Mouse (Mus musculus) hindbrain, postnatal 0 days (tissue): Measurements from ENCODE around the gene Atox1. TPM values are rescaled to one million over a fixed set of nuclear protein-coding genes. Genes with fewer than 3 reads are reported as not detected.

Source experiments
- ATAC-seq: fragments of 200-750 bp; cut with Nextera tagmentation; 2 replicates; pipeline ENCODE4 v1.8.0; 2017; ENCODE audit warnings: mild to moderate bottlenecking, moderate TSS enrichment, moderate library complexity
- DNase-seq: peaks from one replicate; pipeline ENCODE4 v3.0.0-alpha.2; 2015; ENCODE audit warnings: low spot score
- H3K27ac ChIP-seq: fragments of 300-500 bp; sonication (generic); 2 replicates; pipeline ENCODE4 v1.5.1; 2014; ENCODE audit warnings: mild to moderate bottlenecking
- H3K27me3 ChIP-seq: fragments of 300-500 bp; sonication (generic); 2 replicates; pipeline ENCODE4 v1.6.1; 2014; ENCODE audit warnings: low read length, mixed read lengths; ENCODE audit not compliant: insufficient read depth
- H3K36me3 ChIP-seq: fragments of 300-500 bp; sonication (generic); 2 replicates; pipeline ENCODE4 v1.6.1; 2014; ENCODE audit warnings: low read length, mixed read lengths; ENCODE audit not compliant: insufficient read depth
- H3K4me1 ChIP-seq: fragments of 300-500 bp; sonication (generic); 2 replicates; pipeline ENCODE4 v1.6.1; 2014; ENCODE audit warnings: antibody characterized with exemption, low read length, mixed read lengths; ENCODE audit not compliant: insufficient read depth
- H3K4me2 ChIP-seq: fragments of 300-500 bp; sonication (generic); 2 replicates; pipeline ENCODE4 v1.6.1; 2014; ENCODE audit warnings: low read depth, mild to moderate bottlenecking, low read length, moderate library complexity, mixed read lengths
- H3K4me3 ChIP-seq: fragments of 300-500 bp; sonication (generic); 2 replicates; pipeline ENCODE4 v1.5.1; 2014; ENCODE audit warnings: low read length
- H3K9ac ChIP-seq: fragments of 300-500 bp; sonication (generic); replicated peaks from 2 replicates; pipeline ENCODE4 v1.6.1; 2014; ENCODE audit warnings: mild to moderate bottlenecking, low read length, moderate library complexity, mixed read lengths
- H3K9me3 ChIP-seq: fragments of 300-500 bp; sonication (generic); 2 replicates; pipeline ENCODE4 v1.6.1; 2016; ENCODE audit warnings: low read length, mixed read lengths
- CTCF ChIP-seq: IDR thresholded peaks from 2 replicates; pipeline ENCODE4 v1.5.1; 2016; ENCODE audit warnings: antibody characterized with exemption, control low read depth, low read depth
- WGBS: fragments of 180-500 bp; shearing (Covaris S2); extraction: QIAGEN DNeasy Blood & Tissue Kit; methylation state at CpG from one replicate; pipeline ENCODE4 v1.1.7; 2014; 5-methylcytosine and 5-hydroxymethylcytosine counted together
- polyA plus RNA-seq: library from polyadenylated mRNA; unstranded; fragments of >200 nt; fragmentation: Nextera tagmentation; extraction: Ambion mirVana; gene quantifications from 2 replicates; pipeline ENCODE4 v1.2.1, GENCODE M21; 2015
- total RNA-seq: library from RNA; depleted of rRNA; stranded (reverse); fragments of >200 nt; gene quantifications from 2 replicates; pipeline ENCODE4 v1.2.3, GENCODE M21; 2014; rRNA removed

Gene Atox1
- total RNA-seq, result 148 and 173 TPM in 2 replicates
- 304 and 319 TPM in 2 replicates for polyA plus RNA-seq

- peaks cover 14% of the 10 kb centered on the region for H3K4me1 ChIP-seq
- peak; percentile 97 for DNase-seq
- H3K4me2 ChIP-seq, result peak within 1 kb of the TSS; percentile 100
- TF ChIP-seq CTCF, result no peak
- whole genome bisulfite sequencing, result under 1% methylated on average over 36 of the region's 36 CpGs
- no peaks in the 10 kb centered on the region for H3K36me3 ChIP-seq
- peak within 1 kb of the TSS; percentile 63 for H3K9ac ChIP-seq
- no peaks in the 10 kb centered on the region for H3K9me3 ChIP-seq
- ATAC-seq, result peak; percentile 99
- peak within 1 kb of the TSS; percentile 75 for H3K27ac ChIP-seq
- H3K27me3 ChIP-seq, result no peaks in the 10 kb centered on the region
- peak within 1 kb of the TSS; percentile 69 for H3K4me3 ChIP-seq
Observed at GRCm38 (mm10) chr11:55461019-55461645, at the start of gene Atox1. Atox1 (minus strand) TSS chr11:55461239.

GRCm38 (mm10) chr11:55505485-55505884, 44.4 kb upstream of the Atox1 start:
- Histone ChIP-seq H3K9me3 (no peaks in the 10 kb centered on the region), H3K36me3 (peaks cover 7% of the 10 kb centered on the region; the same call in 1 of the 2 replicates), H3K4me1 (no peaks in the 10 kb centered on the region), H3K4me3 (no peak overlapping the region), H3K4me2 (no peak overlapping the region), H3K27ac (no peak overlapping the region), H3K27me3 (no peaks in the 10 kb centered on the region), H3K9ac (no peak overlapping the region)
- ATAC-seq (no peak), DNase-seq (no peak)
- TF ChIP-seq CTCF, result no peak
- WGBS, result 85% methylated on average over 3 of the region's 3 CpGs

GRCm38 (mm10) chr11:55502886-55503285, 41.8 kb upstream of the Atox1 start:
- WGBS, result 79% methylated on average over 5 of the region's 5 CpGs

DNA sequence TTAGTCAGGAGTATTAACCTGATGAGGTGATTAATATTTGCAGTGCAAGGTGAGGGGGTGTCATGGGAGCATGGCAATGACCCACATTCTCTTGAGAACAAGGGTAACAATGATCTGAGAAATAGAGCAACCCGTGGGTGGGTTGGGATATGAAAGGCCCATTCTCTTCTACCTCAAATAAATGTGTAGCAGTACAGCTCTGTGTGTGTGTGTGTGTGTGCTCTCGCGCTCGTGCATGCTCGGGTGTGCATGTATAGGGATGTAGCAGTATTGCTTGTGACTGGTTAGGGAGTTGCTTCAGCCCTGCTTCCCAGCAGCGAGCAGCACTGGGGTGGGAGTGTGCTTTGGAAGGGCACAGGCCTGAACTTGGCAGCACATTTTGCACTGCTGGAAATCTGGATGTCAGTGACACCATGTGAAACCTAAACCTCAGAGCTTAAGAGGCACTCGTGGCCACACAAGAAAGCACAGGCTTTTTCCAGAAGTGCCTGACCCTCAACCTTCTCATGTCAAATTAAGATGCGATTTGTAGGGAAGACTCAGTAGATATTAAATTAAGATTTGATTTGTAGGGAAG, 41.0 kb upstream of the Atox1 start:
- ATAC-seq, result no peak
- no peak for TF ChIP-seq CTCF
- H3K9me3 ChIP-seq, result no peaks in the 10 kb centered on the region
- no peak overlapping the region for H3K4me3 ChIP-seq
- H3K27ac ChIP-seq, result no peak overlapping the region
- no peak for DNase-seq
- H3K4me2 ChIP-seq, result no peak overlapping the region
- 62% methylated on average over 8 of the region's 8 CpGs for WGBS
- peaks cover 21% of the 10 kb centered on the region for H3K36me3 ChIP-seq
- H3K4me1 ChIP-seq, result no peaks in the 10 kb centered on the region
- no peaks in the 10 kb centered on the region for H3K27me3 ChIP-seq
- no peak overlapping the region for H3K9ac ChIP-seq

More at GRCm38 (mm10) chr11:55502886-55503285, 41.8 kb upstream of the Atox1 start:
- no peaks in the 10 kb centered on the region for H3K4me1 ChIP-seq
- no peak overlapping the region for H3K27ac ChIP-seq
- DNase-seq, result no peak
- no peaks in the 10 kb centered on the region for H3K9me3 ChIP-seq
- H3K36me3 ChIP-seq, result peaks cover 17% of the 10 kb centered on the region
- H3K27me3 ChIP-seq, result no peaks in the 10 kb centered on the region
- no peak overlapping the region for H3K4me2 ChIP-seq
- no peak for TF ChIP-seq CTCF
- H3K9ac ChIP-seq, result no peak overlapping the region
- no peak for ATAC-seq
- no peak overlapping the region for H3K4me3 ChIP-seq

DNA sequence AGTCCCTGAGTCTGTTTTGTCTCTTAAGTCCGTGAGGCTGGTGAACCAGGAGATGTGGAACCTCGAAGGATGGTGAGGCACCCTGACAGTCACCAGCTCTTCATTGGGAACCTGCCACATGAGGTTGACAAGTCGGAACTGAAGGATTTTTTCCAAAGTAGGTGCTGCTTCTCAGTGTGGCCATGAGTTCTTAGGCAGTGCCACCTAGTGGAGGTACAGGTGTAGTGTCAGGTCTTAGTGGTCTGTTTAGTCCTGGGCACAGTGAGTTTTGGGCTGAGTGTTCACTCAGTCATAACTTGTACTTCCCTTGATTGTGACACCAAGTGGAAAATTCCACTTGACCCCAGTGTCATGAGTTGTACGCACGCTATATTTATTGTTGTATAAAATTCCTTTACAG, 36.8 kb upstream of the Atox1 start:
- Histone ChIP-seq H3K27ac (no peak overlapping the region), H3K9me3 (no peaks in the 10 kb centered on the region), H3K4me1 (no peaks in the 10 kb centered on the region), H3K9ac (no peak overlapping the region), H3K4me3 (no peak overlapping the region), H3K4me2 (no peak overlapping the region), H3K36me3 (peaks cover 50% of the 10 kb centered on the region), H3K27me3 (no peaks in the 10 kb centered on the region)
- DNase-seq (peak; percentile 80), ATAC-seq (no peak)
- peak; percentile 91 for TF ChIP-seq CTCF
- WGBS, result 72% methylated on average over 5 of the region's 5 CpGs

GRCm38 (mm10) chr11:55496158-55496557, 35.1 kb upstream of the Atox1 start:
- no peaks in the 10 kb centered on the region for H3K4me1 ChIP-seq
- no peak for DNase-seq
- no peak overlapping the region for H3K27ac ChIP-seq
- H3K9ac ChIP-seq, result no peak overlapping the region
- peaks cover 58% of the 10 kb centered on the region for H3K36me3 ChIP-seq
- H3K4me2 ChIP-seq, result no peak overlapping the region
- H3K27me3 ChIP-seq, result no peaks in the 10 kb centered on the region
- no peak for ATAC-seq
- no peak for TF ChIP-seq CTCF
- WGBS, result 84% methylated on average over 6 of the region's 6 CpGs
- H3K9me3 ChIP-seq, result no peaks in the 10 kb centered on the region
- H3K4me3 ChIP-seq, result no peak overlapping the region

GRCm38 (mm10) chr11:55485443-55485842, 24.4 kb upstream of the Atox1 start:
- Histone ChIP-seq H3K9me3 (no peaks in the 10 kb centered on the region), H3K36me3 (peaks cover 25% of the 10 kb centered on the region), H3K4me1 (no peaks in the 10 kb centered on the region), H3K4me3 (no peak overlapping the region), H3K9ac (no peak overlapping the region), H3K4me2 (no peak overlapping the region), H3K27me3 (no peaks in the 10 kb centered on the region), H3K27ac (no peak overlapping the region)
- WGBS, result 99% methylated on average over 7 of the region's 7 CpGs
- ATAC-seq, result no peak
- DNase-seq, result no peak
- TF ChIP-seq CTCF, result no peak
